Mouse (Mus musculus) adrenal gland, adult 18-20 months (tissue): Measurements from ENCODE around the gene Gm45716. TPM values are rescaled to one million over a fixed set of nuclear protein-coding genes. Genes with fewer than 3 reads are reported as not detected.
A peak's percentile ranks its signal among the peaks of the same experiment; 100 is the strongest.

Experiments
- DNase-seq, 2 experiments: peaks; one replicate each; pipeline ENCODE4 v3.0.0; 2021 to 2022; ENCODE audit warnings: low spot score in 2 of 2
- total RNA-seq, 2 experiments: library from RNA; stranded (reverse); gene quantifications; 1 replicate in 1 of 2; 2 replicates in 1 of 2; pipeline ENCODE4 v1.2.3; 2021

The Gm45716 gene
- total RNA-seq, 2 experiments from 2014 or later, result 1.6 to 13.0 TPM

GRCm38 (mm10) chr11:90198048-90198447 lies 10.6 kb downstream of the Gm45716 start:
- DNase-seq, result no peak

GRCm38 (mm10) chr11:90200826-90201225 lies 13.3 kb downstream of the Gm45716 start:
- DNase-seq, result no peak

- DNase-seq, result no peak
Observed at GRCm38 (mm10) chr11:90214246-90214645, 26.8 kb downstream of the Gm45716 start.

GRCm38 (mm10) chr11:90220022-90220645 lies 32.7 kb downstream of the Gm45716 start:
- DNase-seq, result no peak

- DNase-seq, result no peak
Observed at GRCm38 (mm10) chr11:90220750-90221149, 33.3 kb downstream of the Gm45716 start.

GRCm38 (mm10) chr11:90224914-90225470 lies 37.5 kb downstream of the Gm45716 start:
- peak in 1 of 2 experiments; percentile 39 for DNase-seq

- DNase-seq, result no peak
Observed at GRCm38 (mm10) chr11:90227000-90227922, 39.8 kb downstream of the Gm45716 start.

- no peak for DNase-seq
Observed at GRCm38 (mm10) chr11:90228251-90228949, 40.9 kb downstream of the Gm45716 start.

- no peak for DNase-seq
Observed at GRCm38 (mm10) chr11:90229800-90230199, 42.3 kb downstream of the Gm45716 start.

GRCm38 (mm10) chr11:90230671-90231070 lies 43.2 kb downstream of the Gm45716 start:
- no peak for DNase-seq

- DNase-seq, result no peak
Observed at GRCm38 (mm10) chr11:90231631-90232030, 44.1 kb downstream of the Gm45716 start.

GRCm38 (mm10) chr11:90232685-90233084 lies 45.2 kb downstream of the Gm45716 start:
- DNase-seq, result no peak

- DNase-seq, result no peak
Observed at GRCm38 (mm10) chr11:90235221-90235620, 47.7 kb downstream of the Gm45716 start.

- DNase-seq, result no peak
Observed at GRCm38 (mm10) chr11:90237616-90238015, 50.1 kb downstream of the Gm45716 start.

GRCm38 (mm10) chr11:90238657-90239056 lies 51.2 kb downstream of the Gm45716 start:
- DNase-seq, result no peak

- peak in 1 of 2 experiments; percentile 55 for DNase-seq
Observed at GRCm38 (mm10) chr11:90240652-90241330, 53.3 kb downstream of the Gm45716 start.

- DNase-seq, result no peak
Observed at GRCm38 (mm10) chr11:90241874-90242273, 54.4 kb downstream of the Gm45716 start.

- no peak for DNase-seq
Observed at GRCm38 (mm10) chr11:90243300-90243699, 55.8 kb downstream of the Gm45716 start.

GRCm38 (mm10) chr11:90245630-90246029 lies 58.1 kb downstream of the Gm45716 start:
- no peak for DNase-seq

- DNase-seq, result no peak
Observed at GRCm38 (mm10) chr11:90246676-90247075, 59.2 kb downstream of the Gm45716 start.

GRCm38 (mm10) chr11:90247793-90248192 lies 60.3 kb downstream of the Gm45716 start:
- DNase-seq, result no peak
